8 mouse cellular contexts compared by ENCODE assay signal in the genomic region with DNA sequence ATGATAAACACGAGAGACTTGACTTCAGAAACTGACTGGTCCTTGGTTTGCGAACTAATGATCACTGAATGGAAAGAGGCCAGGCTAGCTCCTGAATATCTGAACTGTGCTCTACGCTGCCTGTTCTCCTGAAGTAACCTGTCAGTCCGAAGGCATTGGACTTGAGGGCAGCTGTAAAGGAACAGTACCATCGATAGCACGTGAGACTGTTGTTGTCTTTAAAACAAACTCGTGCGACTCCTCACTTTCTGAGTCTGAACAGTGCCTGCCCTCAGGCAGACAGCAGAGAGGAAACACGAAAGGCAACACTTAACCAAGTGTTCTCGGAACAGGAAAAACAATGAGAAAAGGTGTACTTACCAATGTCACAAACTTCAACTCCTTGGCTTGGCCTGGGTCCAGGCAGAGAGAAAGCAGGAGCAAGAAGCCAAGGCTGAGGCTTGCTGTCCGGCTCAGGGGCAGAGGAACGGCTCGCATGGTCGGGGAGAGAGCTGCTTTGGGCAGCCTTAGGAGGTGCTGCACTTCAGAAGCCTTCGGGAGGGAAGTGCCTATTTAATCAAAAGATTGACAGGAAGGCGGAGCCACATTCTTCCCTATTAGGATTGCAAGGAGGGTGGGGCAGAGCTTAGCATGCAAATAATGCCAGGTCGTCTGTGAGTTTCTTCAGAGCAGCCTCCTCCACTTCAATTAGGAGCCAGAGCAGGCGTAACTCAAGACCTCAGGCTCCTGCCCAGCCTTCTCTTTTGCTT. TPM values are rescaled to one million over a fixed set of nuclear protein-coding genes. Genes with fewer than 3 reads are reported as not detected.
DNase-seq lines count a peak whose midpoint lies in the region; ATAC-seq and TF ChIP-seq lines count a peak whose summit lies in the region.

A gene (minus strand): TSS at position 566 of the 749 bp plus-strand sequence.

- H3K4me1 ChIP-seq in lung, embryonic 14.5 days (ENCODE audit: insufficient read depth): no peaks in the 10 kb centered on the region
- peaks cover 13% of the 10 kb centered on the region; the same call in 1 of the 2 replicates for H3K4me1 ChIP-seq in neural tube, embryonic 15.5 days

- H3K27ac ChIP-seq in lung, embryonic 14.5 days (ENCODE audit: low read depth): no peak within 1 kb of the TSS
- H3K27ac ChIP-seq in neural tube, embryonic 15.5 days (replicated peaks): no peak within 1 kb of the TSS

- ATAC-seq in CD4-positive, CD25-positive, alpha-beta regulatory T cell, adult 4 months: peak; percentile 86
- peak; percentile 87 for ATAC-seq in lung, embryonic 14.5 days (ENCODE audit: insufficient read depth)
- ATAC-seq in neural tube, embryonic 15.5 days (ENCODE audit: low FRiP score): no peak

- no peak within 1 kb of the TSS for H3K9ac ChIP-seq in lung, embryonic 14.5 days
- no peak within 1 kb of the TSS; the same call in 1 of the 2 replicates for H3K9ac ChIP-seq in neural tube, embryonic 15.5 days (replicated peaks)

- H3K9me3 ChIP-seq in lung, embryonic 14.5 days (ENCODE audit: low read depth, low read length): no peaks in the 10 kb centered on the region
- H3K9me3 ChIP-seq in neural tube, embryonic 15.5 days (replicated peaks): no peaks in the 10 kb centered on the region

- 18% methylated on average over 18 of the region's 18 CpGs for WGBS in lung, embryonic 14.5 days
- 29% methylated on average over 18 of the region's 18 CpGs for whole genome bisulfite sequencing in neural tube, embryonic 15.5 days

- peak within 1 kb of the TSS; percentile 14; the same call in 1 of the 2 replicates for H3K4me3 ChIP-seq in lung, embryonic 14.5 days (ENCODE audit: low read depth, low read length)
- H3K4me3 ChIP-seq in neural tube, embryonic 15.5 days (replicated peaks): 0 out of 2 replicates have a peak within 1 kb of the TSS, but pooled peaks have one; percentile 14

- peak within 1 kb of the TSS; percentile 53 for H3K4me2 ChIP-seq in lung, embryonic 14.5 days
- peak within 1 kb of the TSS; percentile 45 for H3K4me2 ChIP-seq in neural tube, embryonic 15.5 days

- no peaks in the 10 kb centered on the region for H3K27me3 ChIP-seq in lung, embryonic 14.5 days (ENCODE audit: insufficient read depth, low read length)
- no peaks in the 10 kb centered on the region for H3K27me3 ChIP-seq in neural tube, embryonic 15.5 days (replicated peaks)

- DNase-seq in adrenal gland, adult 8-10 months: peak; percentile 17
- peak; percentile 62 for DNase-seq in forelimb bud, embryonic 11.5 days (ENCODE audit: low read depth, low spot score)
- DNase-seq in kidney, adult 11 months: peak; percentile 54
- peak; percentile 69 for DNase-seq in lung, embryonic 14.5 days
- DNase-seq in thymus, postnatal 4 days: peak; percentile 62
- DNase-seq in cerebellum, postnatal 36 days: no peak

- no peaks in the 10 kb centered on the region for H3K36me3 ChIP-seq in lung, embryonic 14.5 days (ENCODE audit: insufficient read depth)
- H3K36me3 ChIP-seq in neural tube, embryonic 15.5 days: no peaks in the 10 kb centered on the region

- TF ChIP-seq CTCF in lung, embryonic 14.5 days (IDR thresholded peaks at IDR 0.05; ENCODE audit: low read depth): no peak

RNA-seq across cellular contexts. Expression of the gene that starts here (rescaled TPM):
- 1 to 10 TPM; 2.1 to 4.6 TPM for polyA plus RNA-seq in CD4-positive, CD25-positive, alpha-beta regulatory T cell, adult 4 months (2017; shearing (Covaris generic))
- 1 to 10 TPM in 3 of 4 experiments, under 1 TPM in 1; 0.54 to 5.2 (median 3.1) TPM for total RNA-seq in adrenal gland, adult 8-10 months (2022)
- 0.21 and 0.26 TPM in 2 replicates for polyA plus RNA-seq in lung, embryonic 14.5 days (2014; fragmentation: Nextera tagmentation; extraction: Ambion mirVana)
- polyA plus RNA-seq in neural tube, embryonic 15.5 days (2015; fragmentation: Nextera tagmentation; extraction: Ambion mirVana): 0.97 and 1.4 TPM in 2 replicates

Comparison
In these comparisons a context has a peak if more than half of its experiments do, and no peak if none do; other contexts are left out.
1. Peak in DNase-seq, ATAC-seq, H3K4me3 ChIP-seq and H3K4me2 ChIP-seq in lung, embryonic 14.5 days; RNA of the gene not detected or under 1 TPM.
2. DNase-seq: peak in adrenal gland, adult 8-10 months (single experiment), forelimb bud, embryonic 11.5 days (single experiment), kidney, adult 11 months (single experiment) and thymus, postnatal 4 days (single experiment); none in cerebellum, postnatal 36 days (0 of 2).